Mouse (Mus musculus): ENCODE data around the gene Alg12. TPM values are rescaled to one million over a fixed set of nuclear protein-coding genes. Genes with fewer than 3 reads are reported as not detected.

Gene Alg12
- polyA plus RNA-seq, 1 experiment from 2014 or later, result 7.5 TPM

GRCm38 (mm10) chr15:88840126-88840525 lies 21.0 kb upstream of the Alg12 start:
- Histone ChIP-seq H3K9me3 (no peaks in the 10 kb centered on the region), H3K9ac (replicated peaks) (no peak overlapping the region), H3K36me3 (no peaks in the 10 kb centered on the region), H3K4me2 (replicated peaks) (no peak overlapping the region), H3K27me3 (peaks cover 8% of the 10 kb centered on the region; the same call in 1 of the 2 replicates), H3K27ac (peak overlapping the region; percentile 39; the same call in 1 of the 2 replicates), H3K4me3 (replicated peaks) (no peak overlapping the region), H3K4me1 (replicated peaks) (peaks cover 21% of the 10 kb centered on the region)
- 67% methylated on average over 9 of the region's 10 CpGs for WGBS
- ATAC-seq, result no peak

DNA sequence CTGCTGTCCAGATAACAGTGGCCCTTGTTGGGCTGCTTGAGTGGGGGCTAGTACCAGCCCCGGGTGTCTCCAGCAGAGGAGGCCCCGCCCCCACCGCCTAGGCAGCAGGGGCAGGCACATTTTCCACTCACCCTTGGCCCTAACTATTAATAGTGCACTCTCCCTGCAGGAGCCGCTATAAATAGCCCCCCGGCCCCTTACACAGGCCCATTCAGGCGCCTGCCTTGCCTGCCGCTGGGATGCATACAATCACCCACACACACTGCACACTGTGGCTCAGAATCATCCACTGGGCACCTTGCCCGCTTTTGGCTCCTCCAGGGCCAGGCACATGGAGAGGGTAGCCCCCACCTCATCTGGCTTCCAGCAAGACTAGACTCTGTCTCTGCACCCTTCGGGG lies 20.2 kb upstream of the Alg12 start:
- Histone ChIP-seq H3K9ac (replicated peaks) (no peak overlapping the region), H3K4me2 (replicated peaks) (no peak overlapping the region)
- 38% methylated on average over 9 of the region's 9 CpGs for WGBS

GRCm38 (mm10) chr15:88837977-88838376 lies 18.9 kb upstream of the Alg12 start:
- H3K27me3 ChIP-seq, result peaks cover 8% of the 10 kb centered on the region; the same call in 1 of the 2 replicates
- H3K4me3 ChIP-seq (replicated peaks), result peak overlapping the region; percentile 49
- peak overlapping the region; percentile 71 for H3K4me2 ChIP-seq (replicated peaks)
- WGBS, result 2% methylated on average over 11 of the region's 11 CpGs
- no peaks in the 10 kb centered on the region for H3K36me3 ChIP-seq
- peaks cover 21% of the 10 kb centered on the region for H3K4me1 ChIP-seq (replicated peaks)
- ATAC-seq, result no peak
- peak overlapping the region; percentile 65 for H3K9ac ChIP-seq (replicated peaks)
- H3K27ac ChIP-seq, result no peak overlapping the region
- no peaks in the 10 kb centered on the region for H3K9me3 ChIP-seq

More for the DNA sequence above, 20.2 kb upstream of the Alg12 start:
- Histone ChIP-seq H3K36me3 (no peaks in the 10 kb centered on the region), H3K4me1 (replicated peaks) (peaks cover 21% of the 10 kb centered on the region), H3K27me3 (peaks cover 8% of the 10 kb centered on the region; the same call in 1 of the 2 replicates), H3K27ac (peak overlapping the region; percentile 39; the same call in 1 of the 2 replicates), H3K9me3 (no peaks in the 10 kb centered on the region), H3K4me3 (replicated peaks) (no peak overlapping the region)
- peak; percentile 80 for ATAC-seq

DNA sequence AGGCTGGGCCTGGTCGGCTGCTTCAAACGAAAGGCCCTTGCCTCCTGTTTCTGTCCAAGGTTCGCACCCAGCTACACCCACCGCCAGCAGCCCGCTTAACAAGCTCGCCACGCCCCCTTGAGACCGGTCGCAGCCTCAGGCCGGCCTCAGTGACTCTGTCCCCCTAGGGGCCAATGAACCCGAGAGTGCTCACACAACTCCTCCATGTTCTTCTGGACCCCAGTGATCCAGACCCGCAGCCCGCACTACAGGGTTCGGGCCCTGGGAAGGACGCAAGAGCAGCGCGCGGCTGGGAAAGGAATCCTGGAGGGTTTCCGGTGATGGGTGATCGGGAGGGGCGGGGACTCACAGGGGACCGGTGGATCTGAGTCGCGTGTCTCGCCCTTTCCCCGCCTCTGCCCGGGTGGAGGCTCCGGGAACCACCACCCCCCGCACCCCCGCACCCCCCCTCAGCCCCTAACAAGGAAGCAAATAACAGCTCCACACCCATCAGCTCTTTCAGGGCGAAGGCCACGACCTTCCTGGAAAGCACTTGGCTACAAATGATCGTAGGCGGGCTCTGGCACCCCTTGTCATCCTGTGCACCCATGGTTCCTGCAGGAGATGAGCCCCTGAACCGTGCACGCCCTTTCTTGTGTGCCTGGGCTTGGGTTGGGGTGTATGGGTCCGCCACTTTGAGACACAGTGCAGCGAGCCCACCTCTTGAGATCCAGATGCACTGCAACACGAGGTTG lies 18.2 kb upstream of the Alg12 start:
- peak; percentile 66 for ATAC-seq
- under 1% methylated on average over 39 of the region's 39 CpGs for WGBS
- H3K4me3 ChIP-seq (replicated peaks), result peak overlapping the region; percentile 49
- peak overlapping the region; percentile 65 for H3K9ac ChIP-seq (replicated peaks)
- H3K36me3 ChIP-seq, result no peaks in the 10 kb centered on the region
- H3K4me1 ChIP-seq (replicated peaks), result peaks cover 21% of the 10 kb centered on the region
- no peak overlapping the region for H3K27ac ChIP-seq
- H3K27me3 ChIP-seq, result peaks cover 8% of the 10 kb centered on the region; the same call in 1 of the 2 replicates
- H3K4me2 ChIP-seq (replicated peaks), result peak overlapping the region; percentile 71
- H3K9me3 ChIP-seq, result no peaks in the 10 kb centered on the region

DNA sequence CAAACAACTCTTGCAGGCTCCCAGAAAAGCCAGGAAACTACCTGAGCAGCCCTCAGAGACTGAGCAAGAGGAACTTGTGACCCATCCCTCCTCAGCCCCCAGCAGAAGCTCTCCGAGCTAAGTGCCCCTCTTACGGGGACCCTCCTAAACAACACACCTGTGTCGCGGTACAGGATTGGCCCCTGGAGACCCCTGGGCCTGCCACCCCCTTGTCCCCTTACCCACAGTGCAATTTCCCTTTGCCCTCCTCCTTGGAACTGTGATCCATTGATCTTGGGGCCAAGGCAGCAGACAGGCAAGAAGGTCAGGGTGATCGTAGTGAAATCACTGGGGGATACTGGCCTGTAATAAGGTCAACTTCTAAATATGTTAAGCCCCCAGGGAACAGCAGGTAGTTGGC lies 17.5 kb upstream of the Alg12 start:
- no peak overlapping the region for H3K27ac ChIP-seq
- H3K4me1 ChIP-seq (replicated peaks), result peaks cover 21% of the 10 kb centered on the region
- H3K4me3 ChIP-seq (replicated peaks), result no peak overlapping the region
- no peak overlapping the region for H3K9ac ChIP-seq (replicated peaks)
- no peaks in the 10 kb centered on the region for H3K36me3 ChIP-seq
- ATAC-seq, result no peak
- WGBS, result 71% methylated on average over 5 of the region's 5 CpGs
- peaks cover 8% of the 10 kb centered on the region; the same call in 1 of the 2 replicates for H3K27me3 ChIP-seq
- peak overlapping the region; percentile 71 for H3K4me2 ChIP-seq (replicated peaks)
- H3K9me3 ChIP-seq, result no peaks in the 10 kb centered on the region

- no peak overlapping the region for H3K4me2 ChIP-seq (replicated peaks)
- peaks cover 21% of the 10 kb centered on the region for H3K4me1 ChIP-seq (replicated peaks)
- ATAC-seq, result no peak
- peaks cover 8% of the 10 kb centered on the region; the same call in 1 of the 2 replicates for H3K27me3 ChIP-seq
- H3K36me3 ChIP-seq, result no peaks in the 10 kb centered on the region
- whole genome bisulfite sequencing, result 85% methylated on average over 6 of the region's 6 CpGs
- H3K27ac ChIP-seq, result no peak overlapping the region
- H3K4me3 ChIP-seq (replicated peaks), result no peak overlapping the region
- no peak overlapping the region for H3K9ac ChIP-seq (replicated peaks)
- H3K9me3 ChIP-seq, result no peaks in the 10 kb centered on the region
Observed at GRCm38 (mm10) chr15:88836031-88836430, 16.9 kb upstream of the Alg12 start.

DNA sequence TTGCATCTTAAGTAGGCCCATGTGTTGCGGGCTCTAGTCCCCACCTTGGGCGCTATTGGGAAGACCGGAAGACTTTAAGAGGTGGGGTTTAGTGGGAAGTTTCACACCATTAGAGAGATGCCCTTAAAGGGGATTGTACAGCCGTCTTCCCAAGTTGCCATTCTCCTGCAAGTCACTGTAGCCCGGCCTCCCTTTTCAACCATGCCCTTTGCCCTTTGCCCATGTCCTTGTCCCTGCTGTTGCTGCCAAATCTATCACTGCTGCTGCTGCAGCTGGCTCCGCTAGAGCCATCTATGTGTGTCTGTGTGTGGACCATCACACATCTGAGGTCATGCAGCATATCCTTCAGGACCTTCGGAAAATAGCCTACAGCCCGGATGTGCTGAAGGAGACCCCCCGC lies 13.4 kb upstream of the Alg12 start:
- no peak overlapping the region for H3K4me2 ChIP-seq (replicated peaks)
- no peak for ATAC-seq
- H3K9ac ChIP-seq (replicated peaks), result no peak overlapping the region
- H3K4me3 ChIP-seq (replicated peaks), result no peak overlapping the region
- H3K27ac ChIP-seq, result no peak overlapping the region
- no peaks in the 10 kb centered on the region for H3K9me3 ChIP-seq
- WGBS, result 86% methylated on average over 9 of the region's 9 CpGs
- peaks cover 6% of the 10 kb centered on the region for H3K4me1 ChIP-seq (replicated peaks)
- peaks cover 3% of the 10 kb centered on the region for H3K36me3 ChIP-seq
- peaks cover 4% of the 10 kb centered on the region; the same call in 1 of the 2 replicates for H3K27me3 ChIP-seq

DNA sequence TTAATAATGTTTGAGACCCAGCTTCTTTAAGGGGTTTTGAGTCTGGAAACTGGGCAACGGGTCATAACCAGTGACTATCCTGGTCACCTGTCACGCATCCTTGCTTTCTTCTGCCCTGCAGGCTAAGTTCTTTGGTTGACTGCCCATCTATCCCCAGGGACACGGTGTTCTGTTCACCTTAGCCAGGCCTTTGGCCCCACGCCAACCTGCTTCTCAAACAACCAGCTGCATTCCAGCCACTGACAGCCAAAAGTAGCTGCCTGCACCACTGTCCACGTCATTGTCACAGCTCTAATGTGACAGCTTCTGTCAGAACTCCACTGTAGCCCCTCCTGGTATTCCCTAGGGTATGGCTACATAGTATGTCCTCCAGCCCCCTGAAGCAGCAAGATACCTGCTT lies 12.4 kb upstream of the Alg12 start:
- WGBS, result 68% methylated on average over 5 of the region's 5 CpGs
- no peak for ATAC-seq
- no peak overlapping the region for H3K9ac ChIP-seq (replicated peaks)

DNA sequence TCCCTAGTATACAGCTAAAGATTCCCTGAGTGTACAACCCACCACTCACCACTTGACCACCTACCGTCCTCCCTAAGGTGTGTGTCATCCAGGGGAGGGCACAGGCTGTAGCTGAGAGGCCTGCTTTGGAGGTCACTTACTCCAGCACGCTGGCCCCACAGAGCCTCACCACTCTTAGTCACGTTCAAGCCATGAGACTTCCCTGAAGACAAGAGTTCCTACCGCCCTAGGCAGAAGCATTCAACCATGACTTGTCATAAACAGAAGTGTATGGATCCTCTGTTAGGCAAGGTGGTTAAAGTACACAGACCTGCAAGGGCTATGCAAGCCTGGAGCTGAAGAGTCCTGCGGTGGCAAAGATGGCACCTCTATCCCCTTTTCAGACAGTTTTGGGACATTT lies 11.6 kb upstream of the Alg12 start:
- H3K9ac ChIP-seq (replicated peaks), result no peak overlapping the region
- no peak overlapping the region for H3K4me3 ChIP-seq (replicated peaks)
- ATAC-seq, result no peak
- peaks cover 20% of the 10 kb centered on the region for H3K36me3 ChIP-seq
- 84% methylated on average over 5 of the region's 5 CpGs for WGBS
- no peaks in the 10 kb centered on the region for H3K9me3 ChIP-seq
- H3K4me2 ChIP-seq (replicated peaks), result no peak overlapping the region
- no peak overlapping the region for H3K27ac ChIP-seq
- H3K4me1 ChIP-seq (replicated peaks), result no peaks in the 10 kb centered on the region
- no peaks in the 10 kb centered on the region for H3K27me3 ChIP-seq

More for the DNA sequence above, 12.4 kb upstream of the Alg12 start:
- no peak overlapping the region for H3K4me3 ChIP-seq (replicated peaks)
- no peak overlapping the region for H3K27ac ChIP-seq
- H3K4me2 ChIP-seq (replicated peaks), result no peak overlapping the region
- H3K36me3 ChIP-seq, result peaks cover 12% of the 10 kb centered on the region
- H3K27me3 ChIP-seq, result peaks cover under 1% of the 10 kb centered on the region; the same call in 1 of the 2 replicates
- H3K4me1 ChIP-seq (replicated peaks), result no peaks in the 10 kb centered on the region
- no peaks in the 10 kb centered on the region for H3K9me3 ChIP-seq

DNA sequence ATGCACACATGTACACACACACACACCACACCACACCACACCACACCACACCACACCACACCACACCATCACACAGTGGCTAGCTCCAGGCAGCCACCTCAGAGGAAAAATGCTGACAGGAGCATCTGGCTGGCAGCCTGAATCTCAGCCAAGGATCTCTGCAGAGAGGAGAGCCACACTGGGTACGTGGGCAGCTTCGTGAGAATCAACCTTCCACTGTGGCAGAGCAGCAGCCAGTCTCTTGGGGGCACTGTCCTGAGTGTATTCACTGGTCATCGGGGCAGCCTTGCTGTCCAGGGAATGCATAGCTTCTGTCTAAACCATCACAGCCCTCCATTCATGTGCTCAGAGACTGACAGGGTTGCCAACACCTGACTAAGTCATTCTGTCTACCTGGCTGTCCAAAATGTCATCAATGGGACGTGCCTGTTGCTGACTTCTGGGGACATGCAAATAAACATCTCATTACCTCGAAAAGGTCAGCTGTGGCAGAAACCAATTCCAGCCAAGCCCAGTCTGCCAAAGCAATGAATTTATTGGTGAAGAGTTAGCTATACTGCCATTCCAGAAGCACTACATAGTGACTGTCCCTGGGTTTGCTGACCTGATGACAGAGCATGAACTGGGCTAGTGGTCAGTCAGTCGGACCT lies 10.8 kb upstream of the Alg12 start:
- no peaks in the 10 kb centered on the region for H3K4me1 ChIP-seq (replicated peaks)
- H3K27me3 ChIP-seq, result no peaks in the 10 kb centered on the region
- no peak overlapping the region for H3K4me2 ChIP-seq (replicated peaks)
- no peaks in the 10 kb centered on the region for H3K9me3 ChIP-seq
- no peak overlapping the region for H3K9ac ChIP-seq (replicated peaks)
- H3K4me3 ChIP-seq (replicated peaks), result no peak overlapping the region
- WGBS, result 75% methylated on average over 6 of the region's 6 CpGs
- ATAC-seq, result no peak
- H3K36me3 ChIP-seq, result peaks cover 28% of the 10 kb centered on the region
- H3K27ac ChIP-seq, result no peak overlapping the region

GRCm38 (mm10) chr15:88828800-88829705 lies 9.9 kb upstream of the Alg12 start:
- ATAC-seq, result peak; percentile 94
- WGBS, result 56% methylated on average over 17 of the region's 17 CpGs
- Histone ChIP-seq H3K27ac (no peak overlapping the region), H3K36me3 (peaks cover 37% of the 10 kb centered on the region), H3K27me3 (no peaks in the 10 kb centered on the region), H3K9ac (replicated peaks) (no peak overlapping the region), H3K9me3 (no peaks in the 10 kb centered on the region), H3K4me2 (replicated peaks) (no peak overlapping the region), H3K4me3 (replicated peaks) (no peak overlapping the region), H3K4me1 (replicated peaks) (no peaks in the 10 kb centered on the region)

Data from midbrain, embryonic 13.5 days (tissue).